Mouse (Mus musculus): Measurements from ENCODE around the gene Iars2. TPM values are rescaled to one million over a fixed set of nuclear protein-coding genes. Genes with fewer than 3 reads are reported as not detected.

Gene Iars2
- 36.4 and 37.0 TPM in 2 replicates for polyA plus RNA-seq (2015; fragmentation: Nextera tagmentation; extraction: Ambion mirVana)

GRCm38 (mm10) chr1:185328721-185329610 lies at the start of gene Iars2:
Gene Iars2, minus strand, starts transcription at chr1:185329396.
- Histone ChIP-seq H3K4me3 (replicated peaks; ENCODE audit: low read length) (peak within 1 kb of the TSS; percentile 96), H3K27me3 (ENCODE audit: control insufficient read depth, insufficient read depth, low read length) (no peaks in the 10 kb centered on the region)

DNA sequence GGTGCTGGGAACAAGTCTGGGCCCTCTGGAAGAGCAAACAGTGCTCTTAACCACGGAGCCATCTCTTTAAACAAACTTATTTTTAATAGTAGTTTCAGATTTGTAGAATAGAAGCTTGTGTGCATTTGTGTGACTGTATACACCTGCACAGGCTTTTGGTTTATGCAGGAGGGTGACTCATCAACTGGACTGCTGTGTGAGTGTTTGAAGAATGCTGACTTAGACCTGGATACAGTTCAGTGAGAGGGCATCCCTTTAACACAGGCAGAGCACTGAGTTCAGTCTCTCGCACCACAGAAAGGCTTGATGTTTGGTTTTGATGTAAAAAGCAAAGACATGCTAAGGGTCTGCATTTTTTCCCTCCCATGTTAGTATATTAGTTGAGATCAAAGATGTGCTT lies 48.2 kb upstream of the Iars2 start:
- Histone ChIP-seq H3K4me2 (ENCODE audit: low read depth, low read length) (no peak overlapping the region), H3K36me3 (ENCODE audit: control insufficient read depth, insufficient read depth, low read length) (peaks cover 27% of the 10 kb centered on the region), H3K27me3 (ENCODE audit: control insufficient read depth, insufficient read depth, low read length) (no peaks in the 10 kb centered on the region), H3K9ac (ENCODE audit: low read length) (no peak overlapping the region), H3K4me1 (ENCODE audit: control insufficient read depth, insufficient read depth, low read length) (no peaks in the 10 kb centered on the region), H3K27ac (ENCODE audit: low read length) (no peak overlapping the region), H3K9me3 (replicated peaks; ENCODE audit: control insufficient read depth, low read length) (no peaks in the 10 kb centered on the region), H3K4me3 (replicated peaks; ENCODE audit: low read length) (no peak overlapping the region)
- WGBS = 81% methylated on average over 2 of the region's 2 CpGs
- no peak for ATAC-seq (ENCODE audit: insufficient read depth, low FRiP score)

More at GRCm38 (mm10) chr1:185328721-185329610, at the start of gene Iars2:
- Histone ChIP-seq H3K36me3 (ENCODE audit: control insufficient read depth, insufficient read depth, low read length) (peaks cover 15% of the 10 kb centered on the region; the same call in 1 of the 2 replicates), H3K4me2 (ENCODE audit: low read depth, low read length) (peak within 1 kb of the TSS; percentile 68), H3K9me3 (replicated peaks; ENCODE audit: control insufficient read depth, low read length) (no peaks in the 10 kb centered on the region), H3K27ac (ENCODE audit: low read length) (peak within 1 kb of the TSS; percentile 92), H3K4me1 (ENCODE audit: control insufficient read depth, insufficient read depth, low read length) (peaks cover 11% of the 10 kb centered on the region), H3K9ac (ENCODE audit: low read length) (peak within 1 kb of the TSS; percentile 96)
- under 1% methylated on average over 76 of the region's 76 CpGs for WGBS
- peak; percentile 91 for ATAC-seq (ENCODE audit: insufficient read depth, low FRiP score)

GRCm38 (mm10) chr1:185376390-185376789 lies 47.2 kb upstream of the Iars2 start:
- no peak overlapping the region for H3K9ac ChIP-seq (ENCODE audit: low read length)
- H3K36me3 ChIP-seq (ENCODE audit: control insufficient read depth, insufficient read depth, low read length) = peaks cover 20% of the 10 kb centered on the region
- H3K9me3 ChIP-seq (replicated peaks; ENCODE audit: control insufficient read depth, low read length) = no peaks in the 10 kb centered on the region
- ATAC-seq (ENCODE audit: insufficient read depth, low FRiP score) = no peak
- no peaks in the 10 kb centered on the region for H3K4me1 ChIP-seq (ENCODE audit: control insufficient read depth, insufficient read depth, low read length)
- no peak overlapping the region for H3K4me3 ChIP-seq (replicated peaks; ENCODE audit: low read length)
- no peak overlapping the region for H3K4me2 ChIP-seq (ENCODE audit: low read depth, low read length)
- H3K27ac ChIP-seq (ENCODE audit: low read length) = no peak overlapping the region
- no peaks in the 10 kb centered on the region for H3K27me3 ChIP-seq (ENCODE audit: control insufficient read depth, insufficient read depth, low read length)

DNA sequence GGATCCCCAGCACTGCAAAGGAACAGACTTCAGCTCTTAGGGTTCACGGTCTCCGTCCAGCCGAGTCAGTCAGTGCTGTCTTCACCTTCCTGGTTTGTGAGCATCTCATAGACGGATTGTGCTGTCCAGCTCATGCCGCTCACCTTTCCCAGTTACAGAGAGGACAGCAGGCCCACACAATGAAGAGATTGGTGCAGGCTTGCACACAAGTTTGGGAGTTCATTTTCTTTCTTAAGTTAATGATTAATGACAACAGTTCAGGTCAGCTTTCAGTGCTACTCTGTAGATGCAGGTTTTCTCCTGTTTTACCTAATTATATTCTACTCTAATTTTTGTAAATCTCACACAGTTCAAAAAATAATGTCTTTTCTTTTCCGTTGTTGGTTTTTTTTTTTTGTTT lies 40.8 kb upstream of the Iars2 start:
- 83% methylated on average over 6 of the region's 6 CpGs for WGBS
- no peak overlapping the region for H3K4me3 ChIP-seq (replicated peaks; ENCODE audit: low read length)
- ATAC-seq (ENCODE audit: insufficient read depth, low FRiP score) = no peak
- no peak overlapping the region for H3K27ac ChIP-seq (ENCODE audit: low read length)
- H3K36me3 ChIP-seq (ENCODE audit: control insufficient read depth, insufficient read depth, low read length) = peaks cover 18% of the 10 kb centered on the region
- no peak overlapping the region for H3K9ac ChIP-seq (ENCODE audit: low read length)
- peaks cover 3% of the 10 kb centered on the region for H3K4me1 ChIP-seq (ENCODE audit: control insufficient read depth, insufficient read depth, low read length)
- H3K9me3 ChIP-seq (replicated peaks; ENCODE audit: control insufficient read depth, low read length) = no peaks in the 10 kb centered on the region
- H3K27me3 ChIP-seq (ENCODE audit: control insufficient read depth, insufficient read depth, low read length) = no peaks in the 10 kb centered on the region
- no peak overlapping the region for H3K4me2 ChIP-seq (ENCODE audit: low read depth, low read length)

DNA sequence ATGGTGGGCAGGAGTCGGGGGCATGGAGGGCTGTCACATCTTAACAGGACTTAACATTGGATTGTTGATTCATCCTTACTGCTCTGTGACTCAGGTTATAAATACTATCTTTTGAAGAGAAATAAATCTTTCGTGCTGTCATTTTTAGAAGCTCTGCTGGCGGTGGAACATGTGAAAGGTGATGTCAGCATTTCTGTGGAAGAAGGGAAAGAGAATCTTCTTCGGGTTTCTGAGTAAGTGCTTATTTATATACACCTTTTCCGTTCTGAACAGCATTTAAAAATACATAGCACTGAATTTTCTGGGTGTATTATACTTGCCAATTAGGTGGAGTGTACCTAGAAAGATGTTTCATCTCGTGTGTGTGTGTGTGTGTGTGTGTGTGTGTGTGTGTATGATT lies 38.2 kb upstream of the Iars2 start:
- Histone ChIP-seq H3K9ac (ENCODE audit: low read length) (no peak overlapping the region), H3K27ac (ENCODE audit: low read length) (no peak overlapping the region), H3K4me1 (ENCODE audit: control insufficient read depth, insufficient read depth, low read length) (peaks cover 12% of the 10 kb centered on the region), H3K9me3 (replicated peaks; ENCODE audit: control insufficient read depth, low read length) (no peaks in the 10 kb centered on the region), H3K27me3 (ENCODE audit: control insufficient read depth, insufficient read depth, low read length) (no peaks in the 10 kb centered on the region), H3K4me2 (ENCODE audit: low read depth, low read length) (no peak overlapping the region), H3K4me3 (replicated peaks; ENCODE audit: low read length) (no peak overlapping the region), H3K36me3 (ENCODE audit: control insufficient read depth, insufficient read depth, low read length) (peaks cover 6% of the 10 kb centered on the region; the same call in 1 of the 2 replicates)
- no peak for ATAC-seq (ENCODE audit: insufficient read depth, low FRiP score)
- 82% methylated on average over 6 of the region's 6 CpGs for WGBS

DNA sequence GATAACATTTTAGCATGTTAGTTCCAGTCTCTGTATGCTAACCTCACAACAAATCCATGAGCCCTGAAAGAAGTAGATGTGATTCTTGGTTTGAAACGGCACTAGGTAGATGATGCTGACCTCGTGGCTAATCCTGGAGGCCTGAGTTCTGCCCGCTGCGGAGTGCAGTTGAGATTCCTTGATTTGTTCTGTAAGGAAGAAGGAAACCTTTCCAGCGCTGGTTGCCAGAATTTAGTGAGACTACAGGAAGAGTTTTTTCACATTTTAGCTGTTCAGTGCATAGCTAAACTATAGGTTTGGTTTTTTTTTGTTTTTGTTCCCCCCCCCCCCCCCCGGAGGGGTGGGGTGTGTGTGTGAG lies 35.0 kb upstream of the Iars2 start:
- Histone ChIP-seq H3K4me2 (ENCODE audit: low read depth, low read length) (peak overlapping the region; percentile 93), H3K36me3 (ENCODE audit: control insufficient read depth, insufficient read depth, low read length) (no peaks in the 10 kb centered on the region), H3K9me3 (replicated peaks; ENCODE audit: control insufficient read depth, low read length) (no peaks in the 10 kb centered on the region), H3K27ac (ENCODE audit: low read length) (peak overlapping the region; percentile 95), H3K4me3 (replicated peaks; ENCODE audit: low read length) (peak overlapping the region; percentile 96), H3K9ac (ENCODE audit: low read length) (peak overlapping the region; percentile 95), H3K27me3 (ENCODE audit: control insufficient read depth, insufficient read depth, low read length) (no peaks in the 10 kb centered on the region), H3K4me1 (ENCODE audit: control insufficient read depth, insufficient read depth, low read length) (peaks cover 21% of the 10 kb centered on the region)
- no peak for ATAC-seq (ENCODE audit: insufficient read depth, low FRiP score)
- WGBS = 36% methylated on average over 6 of the region's 6 CpGs

GRCm38 (mm10) chr1:185363526-185364182 lies 34.5 kb upstream of the Iars2 start:
- Histone ChIP-seq H3K4me2 (ENCODE audit: low read depth, low read length) (peak overlapping the region; percentile 93), H3K4me1 (ENCODE audit: control insufficient read depth, insufficient read depth, low read length) (peaks cover 21% of the 10 kb centered on the region), H3K27ac (ENCODE audit: low read length) (peak overlapping the region; percentile 95), H3K36me3 (ENCODE audit: control insufficient read depth, insufficient read depth, low read length) (no peaks in the 10 kb centered on the region), H3K9me3 (replicated peaks; ENCODE audit: control insufficient read depth, low read length) (no peaks in the 10 kb centered on the region), H3K9ac (ENCODE audit: low read length) (peak overlapping the region; percentile 95), H3K4me3 (replicated peaks; ENCODE audit: low read length) (peak overlapping the region; percentile 96), H3K27me3 (ENCODE audit: control insufficient read depth, insufficient read depth, low read length) (no peaks in the 10 kb centered on the region)
- WGBS = 2% methylated on average over 22 of the region's 22 CpGs
- peak; percentile 41; the same call in 1 of the 2 replicates for ATAC-seq (ENCODE audit: insufficient read depth, low FRiP score)

DNA sequence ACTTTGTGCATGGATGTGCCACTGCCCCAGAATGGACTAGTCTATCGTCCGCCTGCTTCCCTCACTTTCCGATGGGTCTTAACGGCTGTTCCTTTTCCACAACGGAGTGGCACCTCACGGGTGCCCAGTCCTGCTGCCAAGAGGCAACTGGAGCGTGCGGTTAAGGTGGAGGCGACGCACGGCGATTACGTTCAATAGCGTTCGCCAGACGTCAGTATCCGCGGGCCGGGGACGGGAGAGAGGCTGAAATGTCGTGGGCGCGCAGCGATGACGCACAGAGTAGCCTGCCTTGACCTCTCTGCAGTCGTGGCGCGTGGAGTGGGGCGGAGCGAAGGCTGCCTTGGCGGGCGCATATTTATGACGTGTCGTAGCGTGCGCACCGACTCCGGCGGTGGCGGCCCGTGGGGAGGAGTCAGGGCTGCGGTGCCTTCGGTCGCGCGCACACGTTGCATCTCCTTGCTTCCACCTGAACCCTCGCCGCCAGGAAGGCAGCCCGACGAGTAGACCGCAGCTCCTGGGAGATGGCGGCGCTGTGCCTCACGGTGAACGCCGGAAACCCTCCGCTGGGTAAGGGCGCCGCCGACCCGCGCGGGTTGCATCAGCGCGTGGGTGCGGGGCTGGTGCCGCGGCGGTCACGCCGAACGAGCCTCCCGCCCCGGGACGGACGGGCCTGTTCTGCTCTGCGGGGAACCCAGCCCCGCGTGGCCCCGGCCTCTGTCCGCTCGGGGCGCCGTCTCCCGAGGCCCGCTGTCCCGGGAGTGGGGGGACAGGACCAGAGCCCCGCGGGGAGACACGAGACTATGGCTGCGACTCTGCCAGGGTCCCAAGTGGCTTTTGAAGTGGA lies 33.7 kb upstream of the Iars2 start, which contains the start of gene Eprs:
Gene Eprs (plus strand): TSS at position 368 of the 844 bp plus-strand sequence.
- Histone ChIP-seq H3K4me2 (ENCODE audit: low read depth, low read length) (peak within 1 kb of the TSS; percentile 93), H3K9ac (ENCODE audit: low read length) (peak within 1 kb of the TSS; percentile 95), H3K9me3 (replicated peaks; ENCODE audit: control insufficient read depth, low read length) (no peaks in the 10 kb centered on the region), H3K4me3 (replicated peaks; ENCODE audit: low read length) (peak within 1 kb of the TSS; percentile 96), H3K4me1 (ENCODE audit: control insufficient read depth, insufficient read depth, low read length) (peaks cover 21% of the 10 kb centered on the region), H3K27ac (ENCODE audit: low read length) (peak within 1 kb of the TSS; percentile 95), H3K27me3 (ENCODE audit: control insufficient read depth, insufficient read depth, low read length) (no peaks in the 10 kb centered on the region), H3K36me3 (ENCODE audit: control insufficient read depth, insufficient read depth, low read length) (no peaks in the 10 kb centered on the region)
- under 1% methylated on average over 90 of the region's 92 CpGs for WGBS
- ATAC-seq (ENCODE audit: insufficient read depth, low FRiP score) = peak; percentile 98

All from stomach, embryonic 16.5 days (tissue).